Mouse (Mus musculus) C2C12 (cell line): Measurements from ENCODE around the gene Cck.

Experiments used
- CTCF ChIP-seq: IDR thresholded peaks from one replicate; pipeline ENCODE4 v1.5.1; 2011; ENCODE audit not compliant: control insufficient read depth, insufficient read depth, insufficient read length
- MAX ChIP-seq: IDR thresholded peaks from one replicate; pipeline ENCODE4 v1.6.1; 2011; ENCODE audit warnings: mild to moderate bottlenecking, control low read depth
- MYOD1 ChIP-seq: IDR thresholded peaks from one replicate; pipeline ENCODE4 v1.6.1; 2011; ENCODE audit warnings: low read depth; ENCODE audit not compliant: control insufficient read depth, insufficient read length
- USF1 ChIP-seq: IDR thresholded peaks from one replicate; pipeline ENCODE4 v1.6.1; 2011; ENCODE audit warnings: low read depth, mild to moderate bottlenecking, control low read depth, moderate library complexity

DNA sequence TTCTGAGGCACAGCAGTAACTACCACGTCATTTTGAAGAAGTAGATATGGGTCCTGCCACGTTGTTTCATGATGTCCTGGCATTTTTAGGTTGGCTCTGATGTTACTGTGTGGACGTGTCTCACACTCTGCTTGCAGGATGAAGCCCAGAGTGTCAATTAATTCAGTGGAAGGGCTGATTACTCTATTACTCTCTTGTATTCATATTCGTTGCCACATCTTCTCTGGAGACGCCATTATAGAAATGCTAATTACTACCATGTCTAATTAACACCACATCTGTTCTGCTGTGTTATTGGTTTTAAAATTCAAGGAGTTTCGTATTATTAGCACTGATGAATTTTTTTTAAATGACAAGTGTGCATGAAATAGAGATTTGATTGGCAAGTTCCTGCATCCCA lies 30.7 kb upstream of the Cck start:
- no peak for TF ChIP-seq CTCF
- no peak for TF ChIP-seq MYOD1
- TF ChIP-seq USF1 = no peak
- TF ChIP-seq MAX = no peak
